Mouse (Mus musculus): ENCODE results near the gene Cfap54. TPM values are rescaled to one million over a fixed set of nuclear protein-coding genes. Genes with fewer than 3 reads are reported as not detected.

Gene Cfap54
- polyA plus RNA-seq, 1 experiment: 0.01 TPM

DNA sequence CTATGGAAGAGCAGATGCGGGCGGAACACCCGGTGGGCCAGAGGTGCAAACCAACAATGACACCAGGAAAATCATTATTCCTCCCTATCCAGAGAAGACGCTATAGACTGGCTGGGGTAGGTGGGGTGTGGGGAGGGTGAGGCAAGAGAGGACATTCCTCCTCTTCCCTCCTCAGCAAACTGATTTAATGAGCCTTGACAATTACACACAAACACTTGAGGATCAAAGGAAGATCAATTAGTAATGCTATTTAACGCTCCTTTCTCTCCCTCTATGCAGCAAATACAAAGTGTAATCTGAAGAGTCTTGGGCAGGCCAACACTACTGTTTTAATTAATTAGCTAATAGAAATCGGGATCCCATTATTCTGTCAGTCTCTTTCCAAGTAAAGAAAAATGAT, 174.2 kb downstream of the Cfap54 start:
- Histone ChIP-seq H3K79me3 (ENCODE audit: low read depth) (no peaks in the 10 kb centered on the region), H3ac (ENCODE audit: control insufficient read depth, insufficient read length, low read depth) (no peak overlapping the region), H3K79me2 (ENCODE audit: control insufficient read depth, insufficient read depth) (no peaks in the 10 kb centered on the region), H3K27me3 (ENCODE audit: control insufficient read depth, insufficient read depth, insufficient read length) (no peaks in the 10 kb centered on the region), H3K36me3 (ENCODE audit: control insufficient read depth, insufficient read depth) (no peaks in the 10 kb centered on the region), H3K4me3 (ENCODE audit: insufficient read depth, poor library complexity, severe bottlenecking) (no peak overlapping the region)
- TF ChIP-seq CEBPB (IDR thresholded peaks at IDR 0.05; ENCODE audit: low read depth) (no peak), MAX (IDR thresholded peaks at IDR 0.05) (no peak), CTCF (IDR thresholded peaks at IDR 0.05; ENCODE audit: control insufficient read depth, insufficient read depth, insufficient read length) (no peak), USF1 (IDR thresholded peaks at IDR 0.05; ENCODE audit: low read depth) (no peak), MYOG (IDR thresholded peaks at IDR 0.05; ENCODE audit: control insufficient read depth, extremely low read depth, insufficient read length) (no peak), MYOD1 (IDR thresholded peaks at IDR 0.05; ENCODE audit: control insufficient read depth, insufficient read length, low read depth) (no peak), FOSL1 (IDR thresholded peaks at IDR 0.05; ENCODE audit: insufficient read depth, low read length, poor library complexity, severe bottlenecking) (no peak)

DNA sequence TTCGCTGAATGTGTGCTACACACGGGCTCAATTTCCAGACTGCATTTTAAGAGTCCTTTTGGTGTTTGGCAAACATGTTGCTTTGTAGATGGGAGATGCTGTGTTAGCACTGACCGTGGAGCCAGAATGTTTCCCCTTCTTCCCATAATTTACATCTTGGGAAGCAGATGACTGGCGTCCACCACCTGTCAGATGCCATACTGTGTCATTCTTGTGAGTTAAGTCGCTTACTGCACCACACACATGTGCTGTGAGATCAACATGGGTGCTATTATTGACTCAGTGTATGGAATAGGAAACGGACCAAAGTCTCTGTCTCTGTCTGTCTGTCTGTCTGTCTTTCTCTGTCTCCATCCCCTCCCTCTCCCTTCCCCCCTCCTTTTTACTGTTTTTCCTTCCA, 193.0 kb downstream of the Cfap54 start:
- no peak overlapping the region for H3ac ChIP-seq (ENCODE audit: control insufficient read depth, insufficient read length, low read depth)
- peaks cover 3% of the 10 kb centered on the region for H3K27me3 ChIP-seq (ENCODE audit: control insufficient read depth, insufficient read depth, insufficient read length)
- no peaks in the 10 kb centered on the region for H3K36me3 ChIP-seq (ENCODE audit: control insufficient read depth, insufficient read depth)
- H3K79me2 ChIP-seq (ENCODE audit: control insufficient read depth, insufficient read depth): no peaks in the 10 kb centered on the region
- H3K79me3 ChIP-seq (ENCODE audit: low read depth): no peaks in the 10 kb centered on the region
- TF ChIP-seq MAX (IDR thresholded peaks at IDR 0.05) (no peak), MYOD1 (IDR thresholded peaks at IDR 0.05; ENCODE audit: control insufficient read depth, insufficient read length, low read depth) (peak; percentile 12)
- no peak overlapping the region for H3K4me3 ChIP-seq (ENCODE audit: insufficient read depth, poor library complexity, severe bottlenecking)

DNA sequence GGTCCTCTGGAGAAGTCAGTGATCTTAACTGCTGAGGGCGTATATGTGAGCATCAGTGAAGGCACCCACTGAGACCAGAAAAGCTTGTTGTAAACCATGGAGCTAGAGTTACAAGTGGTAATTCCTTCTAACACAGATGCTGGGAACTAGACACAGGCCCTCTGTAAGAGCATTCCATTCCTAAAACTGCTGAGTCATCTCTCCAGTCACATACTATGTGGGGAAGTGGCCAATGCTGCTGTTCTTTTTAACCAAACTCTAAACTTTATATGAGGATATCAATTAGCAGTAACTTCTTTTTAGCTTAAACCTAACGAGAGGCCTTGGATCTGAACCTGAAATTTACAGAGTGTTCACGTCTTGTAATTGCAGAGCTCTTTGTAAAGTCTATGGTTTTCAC, 203.4 kb downstream of the Cfap54 start:
- TF ChIP-seq MYOD1 (IDR thresholded peaks at IDR 0.05; ENCODE audit: control insufficient read depth, insufficient read length, low read depth) (no peak), MYOG (IDR thresholded peaks at IDR 0.05; ENCODE audit: control insufficient read depth, extremely low read depth, insufficient read length) (no peak), FOSL1 (IDR thresholded peaks at IDR 0.05; ENCODE audit: insufficient read depth, low read length, poor library complexity, severe bottlenecking) (no peak), USF1 (IDR thresholded peaks at IDR 0.05; ENCODE audit: low read depth) (no peak), CTCF (IDR thresholded peaks at IDR 0.05; ENCODE audit: control insufficient read depth, insufficient read depth, insufficient read length) (no peak), CEBPB (IDR thresholded peaks at IDR 0.05; ENCODE audit: low read depth) (no peak), MAX (IDR thresholded peaks at IDR 0.05) (no peak)
- Histone ChIP-seq H3ac (ENCODE audit: control insufficient read depth, insufficient read length, low read depth) (no peak overlapping the region), H3K4me3 (ENCODE audit: insufficient read depth, poor library complexity, severe bottlenecking) (no peak overlapping the region)

DNA sequence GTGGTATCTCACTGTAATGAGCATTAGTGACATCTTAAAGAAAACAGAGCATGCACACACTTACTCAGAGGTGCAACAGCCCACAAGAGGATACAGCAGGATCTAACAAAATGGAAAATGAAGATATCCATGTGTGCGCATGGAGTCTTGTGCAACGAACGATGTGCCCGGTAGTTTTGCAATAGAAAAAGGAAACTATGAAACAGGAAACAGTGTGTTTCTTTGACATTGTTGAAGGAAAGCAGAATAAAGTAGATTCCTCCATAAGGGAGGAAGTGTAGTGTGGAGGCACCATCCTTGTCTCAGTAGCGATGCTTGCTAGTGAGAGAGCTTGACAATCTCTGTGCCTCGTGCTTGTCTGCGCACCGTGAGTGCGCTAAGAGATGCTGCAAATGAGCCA, 240.4 kb downstream of the Cfap54 start:
- no peaks in the 10 kb centered on the region for H3K36me3 ChIP-seq (ENCODE audit: control insufficient read depth, insufficient read depth)
- TF ChIP-seq MAX (IDR thresholded peaks at IDR 0.05) (no peak), MYOD1 (IDR thresholded peaks at IDR 0.05; ENCODE audit: control insufficient read depth, insufficient read length, low read depth) (no peak), MYOG (IDR thresholded peaks at IDR 0.05; ENCODE audit: control insufficient read depth, extremely low read depth, insufficient read length) (no peak), USF1 (IDR thresholded peaks at IDR 0.05; ENCODE audit: low read depth) (no peak), CEBPB (IDR thresholded peaks at IDR 0.05; ENCODE audit: low read depth) (no peak), CTCF (IDR thresholded peaks at IDR 0.05; ENCODE audit: control insufficient read depth, insufficient read depth, insufficient read length) (no peak), FOSL1 (IDR thresholded peaks at IDR 0.05; ENCODE audit: insufficient read depth, low read length, poor library complexity, severe bottlenecking) (no peak)
- H3K79me3 ChIP-seq (ENCODE audit: low read depth): no peaks in the 10 kb centered on the region
- H3ac ChIP-seq (ENCODE audit: control insufficient read depth, insufficient read length, low read depth): no peak overlapping the region
- no peak overlapping the region for H3K4me3 ChIP-seq (ENCODE audit: insufficient read depth, poor library complexity, severe bottlenecking)
- H3K79me2 ChIP-seq (ENCODE audit: control insufficient read depth, insufficient read depth): no peaks in the 10 kb centered on the region
- no peaks in the 10 kb centered on the region for H3K27me3 ChIP-seq (ENCODE audit: control insufficient read depth, insufficient read depth, insufficient read length)

More for the DNA sequence above, 203.4 kb downstream of the Cfap54 start:
- Histone ChIP-seq H3K27me3 (ENCODE audit: control insufficient read depth, insufficient read depth, insufficient read length) (no peaks in the 10 kb centered on the region), H3K79me3 (ENCODE audit: low read depth) (no peaks in the 10 kb centered on the region), H3K79me2 (ENCODE audit: control insufficient read depth, insufficient read depth) (no peaks in the 10 kb centered on the region), H3K36me3 (ENCODE audit: control insufficient read depth, insufficient read depth) (no peaks in the 10 kb centered on the region)

DNA sequence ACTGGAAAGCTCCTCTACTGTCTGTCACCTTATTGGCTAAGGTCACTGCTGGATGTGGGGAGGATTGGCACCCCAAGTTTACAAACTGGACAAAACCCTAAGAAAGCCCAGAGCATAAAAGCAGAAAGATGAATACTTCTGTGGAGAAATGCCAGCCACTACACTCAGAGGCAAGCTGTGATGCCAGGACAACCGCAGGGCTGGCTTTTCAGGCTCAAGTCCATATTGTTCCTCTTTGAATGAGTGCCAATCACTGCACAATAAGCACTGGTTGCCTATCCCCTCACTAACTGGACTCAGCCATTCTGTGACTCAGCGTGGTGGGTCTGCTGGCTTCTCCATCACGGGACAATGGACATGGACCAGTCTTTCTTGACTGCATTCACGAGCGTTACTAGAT, 243.8 kb downstream of the Cfap54 start:
- Histone ChIP-seq H3K79me3 (ENCODE audit: low read depth) (no peaks in the 10 kb centered on the region), H3K4me3 (ENCODE audit: insufficient read depth, poor library complexity, severe bottlenecking) (no peak overlapping the region), H3ac (ENCODE audit: control insufficient read depth, insufficient read length, low read depth) (no peak overlapping the region), H3K79me2 (ENCODE audit: control insufficient read depth, insufficient read depth) (no peaks in the 10 kb centered on the region), H3K36me3 (ENCODE audit: control insufficient read depth, insufficient read depth) (no peaks in the 10 kb centered on the region), H3K27me3 (ENCODE audit: control insufficient read depth, insufficient read depth, insufficient read length) (no peaks in the 10 kb centered on the region)
- TF ChIP-seq MYOG (IDR thresholded peaks at IDR 0.05; ENCODE audit: control insufficient read depth, extremely low read depth, insufficient read length): no peak
- TF ChIP-seq MAX (IDR thresholded peaks at IDR 0.05): no peak
- no peak for TF ChIP-seq CEBPB (IDR thresholded peaks at IDR 0.05; ENCODE audit: low read depth)
- TF ChIP-seq MYOD1 (IDR thresholded peaks at IDR 0.05; ENCODE audit: control insufficient read depth, insufficient read length, low read depth): no peak
- TF ChIP-seq USF1 (IDR thresholded peaks at IDR 0.05; ENCODE audit: low read depth): no peak
- no peak for TF ChIP-seq CTCF (IDR thresholded peaks at IDR 0.05; ENCODE audit: control insufficient read depth, insufficient read depth, insufficient read length)
- no peak for TF ChIP-seq FOSL1 (IDR thresholded peaks at IDR 0.05; ENCODE audit: insufficient read depth, low read length, poor library complexity, severe bottlenecking)

DNA sequence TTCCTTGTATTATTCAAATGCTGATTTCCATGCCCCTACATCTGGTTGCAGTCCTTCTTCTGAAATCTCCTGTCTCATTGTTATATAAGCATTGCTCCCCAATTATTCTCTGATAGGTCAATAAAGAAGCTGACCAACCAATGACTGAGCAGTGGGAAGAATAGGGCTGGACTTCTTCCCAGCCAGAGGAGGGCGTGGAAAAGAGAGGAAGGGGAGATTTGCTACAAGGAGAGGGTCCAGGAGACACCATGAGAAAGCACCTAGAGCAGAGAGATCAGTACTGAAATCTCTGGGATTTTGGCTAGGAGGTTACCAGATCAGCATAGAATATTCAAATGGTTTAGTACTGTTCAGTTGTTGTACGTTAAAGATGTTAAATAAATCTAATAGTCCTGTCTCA, 244.4 kb downstream of the Cfap54 start:
- H3K79me3 ChIP-seq (ENCODE audit: low read depth): no peaks in the 10 kb centered on the region
- no peaks in the 10 kb centered on the region for H3K36me3 ChIP-seq (ENCODE audit: control insufficient read depth, insufficient read depth)
- TF ChIP-seq FOSL1 (IDR thresholded peaks at IDR 0.05; ENCODE audit: insufficient read depth, low read length, poor library complexity, severe bottlenecking) (no peak), CTCF (IDR thresholded peaks at IDR 0.05; ENCODE audit: control insufficient read depth, insufficient read depth, insufficient read length) (no peak)
- H3K27me3 ChIP-seq (ENCODE audit: control insufficient read depth, insufficient read depth, insufficient read length): no peaks in the 10 kb centered on the region
- H3K4me3 ChIP-seq (ENCODE audit: insufficient read depth, poor library complexity, severe bottlenecking): no peak overlapping the region
- H3K79me2 ChIP-seq (ENCODE audit: control insufficient read depth, insufficient read depth): no peaks in the 10 kb centered on the region
- no peak overlapping the region for H3ac ChIP-seq (ENCODE audit: control insufficient read depth, insufficient read length, low read depth)

All from C2C12 (cell line).